Mouse (Mus musculus) lung, embryonic 16.5 days (tissue): Measurements from ENCODE around the gene Palm. TPM values are rescaled to one million over a fixed set of nuclear protein-coding genes. Genes with fewer than 3 reads are reported as not detected.

ENCODE experiments used
- ATAC-seq: fragments of 200-750 bp; cut with Nextera tagmentation; 2 replicates; pipeline ENCODE4 v1.8.0; 2017; ENCODE audit warnings: low read depth, mild to moderate bottlenecking, moderate library complexity
- H3K27ac ChIP-seq: fragments of 300-500 bp; sonication (generic); 2 replicates; pipeline ENCODE4 v1.5.1; 2014; ENCODE audit warnings: mild to moderate bottlenecking, control low read depth, low read length
- H3K27me3 ChIP-seq: fragments of 300-500 bp; sonication (generic); 2 replicates; pipeline ENCODE4 v1.6.1; 2014; ENCODE audit warnings: low read depth, low read length, mixed read lengths; ENCODE audit not compliant: control insufficient read depth, insufficient read depth
- H3K36me3 ChIP-seq: fragments of 300-500 bp; sonication (generic); 2 replicates; pipeline ENCODE4 v1.6.1; 2014; ENCODE audit warnings: low read length; ENCODE audit not compliant: control insufficient read depth, insufficient read depth
- H3K4me1 ChIP-seq: fragments of 300-500 bp; sonication (generic); replicated peaks from 2 replicates; pipeline ENCODE4 v1.6.1; 2014; ENCODE audit warnings: low read length, mixed read lengths; ENCODE audit not compliant: control insufficient read depth, insufficient read depth
- H3K4me2 ChIP-seq: fragments of 300-500 bp; sonication (generic); 2 replicates; pipeline ENCODE4 v1.6.1; 2014; ENCODE audit warnings: low read depth, low read length, control low read depth
- H3K4me3 ChIP-seq: fragments of 300-500 bp; sonication (generic); 2 replicates; pipeline ENCODE4 v1.5.1; 2014; ENCODE audit warnings: mild to moderate bottlenecking, low read length, control low read depth
- H3K9ac ChIP-seq: fragments of 300-500 bp; sonication (generic); 2 replicates; pipeline ENCODE4 v1.6.1; 2014; ENCODE audit warnings: low read length, control low read depth
- H3K9me3 ChIP-seq: fragments of 300-500 bp; sonication (generic); 2 replicates; pipeline ENCODE4 v1.6.1; 2016; ENCODE audit warnings: low read length; ENCODE audit not compliant: control insufficient read depth
- WGBS: fragments of 180-500 bp; shearing (Covaris S2); extraction: QIAGEN DNeasy Blood & Tissue Kit; methylation state at CpG from one replicate; pipeline ENCODE4 v1.1.7; 2014; 5-methylcytosine and 5-hydroxymethylcytosine counted together
- polyA plus RNA-seq: library from polyadenylated mRNA; unstranded; fragments of >200 nt; fragmentation: Nextera tagmentation; extraction: Ambion mirVana; gene quantifications from 2 replicates; pipeline ENCODE4 v1.2.1, GENCODE M21; 2015

Palm gene
- polyA plus RNA-seq, 1 experiment from 2014 or later: 54.1 TPM

DNA sequence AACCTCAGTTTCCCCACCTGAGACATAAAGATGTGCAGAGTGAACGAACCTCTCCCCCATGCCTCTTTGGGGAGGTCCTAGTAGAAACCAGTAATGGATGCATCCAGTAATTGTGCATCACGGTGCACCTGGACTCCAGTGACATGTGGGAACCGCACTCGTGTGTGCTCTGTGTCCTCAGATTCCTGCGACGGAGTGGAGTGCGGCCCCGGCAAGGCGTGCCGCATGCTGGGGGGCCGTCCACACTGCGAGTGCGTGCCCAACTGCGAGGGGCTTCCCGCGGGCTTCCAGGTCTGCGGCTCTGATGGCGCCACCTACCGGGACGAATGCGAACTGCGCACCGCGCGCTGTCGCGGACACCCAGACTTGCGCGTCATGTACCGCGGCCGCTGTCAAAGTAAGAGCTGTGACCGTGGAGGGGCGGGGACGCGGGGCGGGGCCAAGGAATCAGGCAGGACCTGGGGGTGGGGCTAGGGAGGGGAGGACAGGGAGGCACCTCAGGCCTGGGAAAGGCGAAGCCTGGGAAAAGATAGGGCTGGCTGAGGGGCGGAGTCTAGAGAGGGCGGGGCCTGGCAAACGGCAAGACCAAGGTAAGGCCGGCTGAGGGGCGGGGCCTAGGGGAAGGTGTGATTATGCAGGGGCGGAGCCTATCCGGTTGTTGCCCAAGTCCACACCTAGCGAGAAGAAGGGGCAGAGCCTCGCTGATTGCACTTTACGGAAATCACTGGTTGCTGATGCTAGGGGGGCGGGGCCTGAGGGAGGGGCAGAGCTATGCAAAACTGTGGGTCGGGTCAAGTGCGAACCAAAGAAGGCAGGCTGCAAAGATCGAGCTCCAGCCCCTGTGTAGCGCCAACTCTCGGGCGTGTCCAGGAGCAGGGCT is 13.3 kb upstream of the Palm start:
- Histone ChIP-seq H3K27ac (peak overlapping the region; percentile 69), H3K9me3 (peaks cover under 1% of the 10 kb centered on the region), H3K36me3 (no peaks in the 10 kb centered on the region; the same call in 1 of the 2 replicates), H3K27me3 (no peaks in the 10 kb centered on the region; the same call in 1 of the 2 replicates), H3K4me1 (peaks cover 33% of the 10 kb centered on the region), H3K4me3 (peak overlapping the region; percentile 56), H3K4me2 (peak overlapping the region; percentile 92), H3K9ac (peak overlapping the region; percentile 55)
- 1% methylated on average over 54 of the region's 55 CpGs for WGBS
- ATAC-seq: peak; percentile 89

GRCm38 (mm10) chr10:79780664-79781015 is 12.7 kb upstream of the Palm start:
- no peaks in the 10 kb centered on the region for H3K9me3 ChIP-seq
- WGBS: 2% methylated on average over 11 of the region's 13 CpGs
- H3K27ac ChIP-seq: peak overlapping the region; percentile 69
- peak overlapping the region; percentile 56 for H3K4me3 ChIP-seq
- peak overlapping the region; percentile 42 for H3K9ac ChIP-seq
- peak overlapping the region; percentile 92 for H3K4me2 ChIP-seq
- no peaks in the 10 kb centered on the region; the same call in 1 of the 2 replicates for H3K27me3 ChIP-seq
- no peak for ATAC-seq
- H3K4me1 ChIP-seq: peaks cover 33% of the 10 kb centered on the region
- H3K36me3 ChIP-seq: no peaks in the 10 kb centered on the region

- Histone ChIP-seq H3K4me3 (peak overlapping the region; percentile 56), H3K4me1 (peaks cover 33% of the 10 kb centered on the region), H3K4me2 (peak overlapping the region; percentile 92), H3K9ac (no peak overlapping the region; the same call in 1 of the 2 replicates), H3K27me3 (no peaks in the 10 kb centered on the region; the same call in 1 of the 2 replicates), H3K9me3 (no peaks in the 10 kb centered on the region), H3K27ac (peak overlapping the region; percentile 69; the same call in 1 of the 2 replicates), H3K36me3 (no peaks in the 10 kb centered on the region)
- no peak for ATAC-seq
- 29% methylated on average over 21 of the region's 21 CpGs for WGBS
Observed at GRCm38 (mm10) chr10:79781139-79781538, 12.2 kb upstream of the Palm start.

GRCm38 (mm10) chr10:79781956-79782355 is 11.4 kb upstream of the Palm start:
- 65% methylated on average over 5 of the region's 5 CpGs for WGBS
- no peak overlapping the region for H3K9ac ChIP-seq
- H3K9me3 ChIP-seq: no peaks in the 10 kb centered on the region
- H3K36me3 ChIP-seq: no peaks in the 10 kb centered on the region
- no peak overlapping the region for H3K27ac ChIP-seq
- H3K4me1 ChIP-seq: peaks cover 33% of the 10 kb centered on the region
- H3K4me2 ChIP-seq: no peak overlapping the region
- no peak for ATAC-seq
- H3K4me3 ChIP-seq: no peak overlapping the region
- no peaks in the 10 kb centered on the region; the same call in 1 of the 2 replicates for H3K27me3 ChIP-seq

DNA sequence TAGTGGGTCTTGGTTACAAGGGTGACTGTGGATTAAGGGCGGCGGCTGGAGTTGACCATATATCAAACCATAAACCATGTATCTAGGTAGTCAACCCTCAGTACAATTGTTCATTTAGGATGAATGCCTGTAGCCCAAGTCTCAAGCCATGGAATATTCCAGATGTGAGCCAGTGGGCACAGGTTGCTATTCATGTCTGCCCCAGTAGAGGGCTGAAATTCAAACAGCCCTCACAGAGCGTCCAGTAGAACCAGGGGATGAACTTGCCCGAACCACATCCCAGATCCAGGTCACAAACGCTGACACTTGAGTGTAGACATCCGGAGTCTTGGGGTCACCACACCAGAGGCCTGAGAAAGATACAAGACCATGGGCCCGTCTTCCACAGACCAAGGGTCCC is 10.3 kb upstream of the Palm start:
- H3K27me3 ChIP-seq: no peaks in the 10 kb centered on the region; the same call in 1 of the 2 replicates
- ATAC-seq: no peak
- 60% methylated on average over 7 of the region's 7 CpGs for WGBS

GRCm38 (mm10) chr10:79783920-79784800 is 9.2 kb upstream of the Palm start:
- ATAC-seq: no peak
- H3K27me3 ChIP-seq: no peaks in the 10 kb centered on the region; the same call in 1 of the 2 replicates
- H3K4me3 ChIP-seq: no peak overlapping the region
- H3K9me3 ChIP-seq: no peaks in the 10 kb centered on the region
- H3K4me2 ChIP-seq: no peak overlapping the region
- H3K4me1 ChIP-seq: peaks cover 14% of the 10 kb centered on the region
- WGBS: 38% methylated on average over 27 of the region's 27 CpGs
- no peak overlapping the region for H3K27ac ChIP-seq
- no peak overlapping the region for H3K9ac ChIP-seq
- H3K36me3 ChIP-seq: no peaks in the 10 kb centered on the region

More for the DNA sequence above, 10.3 kb upstream of the Palm start:
- H3K36me3 ChIP-seq: no peaks in the 10 kb centered on the region
- H3K4me2 ChIP-seq: no peak overlapping the region
- H3K4me1 ChIP-seq: peaks cover 25% of the 10 kb centered on the region
- H3K4me3 ChIP-seq: no peak overlapping the region
- no peak overlapping the region for H3K27ac ChIP-seq
- no peak overlapping the region for H3K9ac ChIP-seq
- no peaks in the 10 kb centered on the region for H3K9me3 ChIP-seq

DNA sequence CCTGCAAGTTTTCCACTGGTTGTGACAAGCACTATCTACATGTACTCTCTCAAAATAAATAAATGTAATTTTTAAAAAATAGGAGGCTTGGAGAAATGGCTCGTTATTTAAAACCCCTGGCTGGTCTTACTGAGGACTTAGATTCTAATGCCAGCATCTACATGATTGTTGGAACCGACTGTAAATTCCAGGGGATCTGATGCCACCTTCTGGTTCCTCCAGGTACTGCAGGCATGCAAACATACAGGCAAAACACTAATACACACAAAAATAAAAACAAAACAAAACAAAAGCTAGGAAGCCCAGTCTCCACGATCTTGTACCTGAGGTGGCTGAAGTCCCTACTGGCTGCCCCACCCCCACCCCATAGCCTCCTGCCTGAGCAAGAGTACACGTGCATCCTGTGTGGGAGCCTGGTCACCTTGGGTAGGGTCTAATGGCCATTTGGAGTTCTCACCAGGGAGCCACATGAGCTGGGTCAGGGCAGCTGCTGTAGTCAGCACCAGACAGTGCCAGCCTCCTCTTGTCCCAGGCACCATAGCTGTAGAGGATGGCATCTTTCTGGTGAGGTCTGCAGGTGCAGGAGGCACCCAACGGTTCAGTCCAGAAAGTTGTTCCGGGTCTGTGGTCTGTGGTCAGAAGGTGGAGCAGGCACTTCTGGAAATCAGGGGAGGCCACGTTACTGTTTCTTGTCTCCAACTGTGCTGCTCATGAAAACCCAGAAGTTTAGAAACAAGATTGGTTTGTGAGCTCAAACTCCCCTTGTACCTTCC is 4.8 kb upstream of the Palm start:
- Histone ChIP-seq H3K36me3 (no peaks in the 10 kb centered on the region), H3K4me2 (no peak overlapping the region), H3K4me1 (no peaks in the 10 kb centered on the region; the same call in 1 of the 2 replicates), H3K9me3 (no peaks in the 10 kb centered on the region), H3K9ac (no peak overlapping the region), H3K27ac (no peak overlapping the region), H3K27me3 (no peaks in the 10 kb centered on the region), H3K4me3 (no peak overlapping the region)
- 33% methylated on average over 7 of the region's 7 CpGs for WGBS
- no peak for ATAC-seq

- no peak for ATAC-seq
- Histone ChIP-seq H3K9me3 (no peaks in the 10 kb centered on the region), H3K27ac (no peak overlapping the region), H3K4me2 (no peak overlapping the region), H3K4me1 (peaks cover 7% of the 10 kb centered on the region), H3K9ac (no peak overlapping the region), H3K36me3 (no peaks in the 10 kb centered on the region), H3K4me3 (no peak overlapping the region), H3K27me3 (no peaks in the 10 kb centered on the region)
- WGBS: 43% methylated on average over 2 of the region's 2 CpGs
Observed at GRCm38 (mm10) chr10:79789581-79789980, 3.8 kb upstream of the Palm start.
